In genomic region chr7:110668247-110668646, GRCm38 (mm10) we compare ENCODE assay signal across 9 mouse cellular contexts. TPM values are rescaled to one million over a fixed set of nuclear protein-coding genes. Genes with fewer than 3 reads are reported as not detected.
DNase-seq lines count a peak whose midpoint lies in the region; ATAC-seq and TF ChIP-seq lines count a peak whose summit lies in the region.
"Had no signal": no experiment of that assay in that cellular context is flagged by ENCODE, and none has a peak within 500 bp of the region (broad histone marks: within the 10 kb centered on the region; RNA-seq: fewer than 3 reads in every experiment).

No protein-coding gene starts in this region.

- H3K4me3 ChIP-seq in heart, postnatal 0 days (ENCODE audit: low read depth, low read length), result no peak overlapping the region

- H3K9ac ChIP-seq in heart, postnatal 0 days (replicated peaks; ENCODE audit: low read depth, low read length), result no peak overlapping the region

- no peaks in the 10 kb centered on the region for H3K9me3 ChIP-seq in heart, postnatal 0 days (replicated peaks; ENCODE audit: control insufficient read depth, low read length)

- H3K36me3 ChIP-seq in heart, postnatal 0 days (replicated peaks; ENCODE audit: control insufficient read depth, insufficient read depth, low read length), result no peaks in the 10 kb centered on the region

- DNase-seq in kidney, adult 9 months, result peak; percentile 21
- no peak for DNase-seq in kidney, adult 11 months
- peak; percentile 9 to 24 for DNase-seq in cerebellum, postnatal 14 days
- DNase-seq in heart, postnatal 0 days (ENCODE audit: low spot score), result peak; percentile 54
- DNase-seq in lung, postnatal 36 days, result peak; percentile 49
- no peak for DNase-seq in right cerebral cortex, postnatal 25 days
- DNase-seq in embryo, embryonic 10 days (ENCODE audit: low spot score), result no peak
- DNase-seq: thymus, adult 18-20 months had no signal

- TF ChIP-seq EP300 in heart, postnatal 0 days (IDR thresholded peaks at IDR 0.05; ENCODE audit: low read depth), result 0 out of 2 replicates have a peak, but pooled peaks have one; percentile 4

- no peak for TF ChIP-seq CTCF in heart, postnatal 0 days (IDR thresholded peaks at IDR 0.05; ENCODE audit: low read depth)

- no peak overlapping the region for H3K4me2 ChIP-seq in heart, postnatal 0 days (ENCODE audit: low read depth, low read length)

- no peaks in the 10 kb centered on the region for H3K27me3 ChIP-seq in heart, postnatal 0 days (ENCODE audit: control insufficient read depth, insufficient read depth, low read length)

- peak overlapping the region; percentile 69 for H3K27ac ChIP-seq in heart, postnatal 0 days (ENCODE audit: low read depth)

- 0 out of 2 replicates have a peak, but pooled peaks cover 7% of the 10 kb centered on the region for H3K4me1 ChIP-seq in heart, postnatal 0 days (ENCODE audit: control insufficient read depth, insufficient read depth)

- ATAC-seq in heart, postnatal 0 days (ENCODE audit: insufficient read depth, low read depth), result peak; percentile 61

- WGBS in heart, postnatal 0 days, result 43% methylated on average over 6 of the region's 6 CpGs

RNA-seq across cellular contexts. Expression of gene Adm, which starts 40.8 kb away (rescaled TPM):
- 9.4 and 18.0 TPM in 2 replicates for total RNA-seq in heart, postnatal 0 days (2014; rRNA removed; ENCODE audit: low replicate concordance)
- polyA plus RNA-seq in heart, postnatal 0 days (2015; fragmentation: Nextera tagmentation; extraction: Ambion mirVana), result 34.5 and 39.7 TPM in 2 replicates
- total RNA-seq: megakaryocyte progenitor cell, adult 5-6 weeks had no signal

RNA-seq across cellular contexts. Expression of gene Sbf2, which starts 53.5 kb away (rescaled TPM):
- total RNA-seq in heart, postnatal 0 days (2014; rRNA removed; ENCODE audit: low replicate concordance), result 56.9 and 64.6 TPM in 2 replicates
- 19.2 and 21.3 TPM in 2 replicates for polyA plus RNA-seq in heart, postnatal 0 days (2015; fragmentation: Nextera tagmentation; extraction: Ambion mirVana)

Comparison
In these comparisons a context has a peak if more than half of its experiments do, and no peak if none do; other contexts are left out.
1. DNase-seq: peak in kidney, adult 9 months (single experiment), cerebellum, postnatal 14 days (2 of 2), heart, postnatal 0 days (single experiment) and lung, postnatal 36 days (single experiment); none in kidney, adult 11 months (single experiment), right cerebral cortex, postnatal 25 days (single experiment) and embryo, embryonic 10 days (single experiment).